Mouse (Mus musculus) hindbrain, embryonic 11.5 days (tissue): ENCODE results near the gene Gprasp1. TPM values are rescaled to one million over a fixed set of nuclear protein-coding genes. Genes with fewer than 3 reads are reported as not detected.

ENCODE experiments used
- microRNA counts: library from miRNA; unstranded; fragments of <30 nt; microRNA quantifications from one replicate; lab custom pipeline; 2015
- polyA plus RNA-seq: library from polyadenylated mRNA; unstranded; fragments of >200 nt; fragmentation: Nextera tagmentation; extraction: Ambion mirVana; gene quantifications from 2 replicates; pipeline ENCODE4 v1.2.1, GENCODE M21; 2014

The Gprasp1 gene
- polyA plus RNA-seq, 1 experiment from 2014 or later, result 69.0 TPM

MicroRNA genes within 50 kb of the gene (microRNA counts, 519-probe panel; counts per million panel counts)
- microRNA mmu-miR-1970 (lab: Ali Mortazavi, UCI), result not detected

Other genes with a start within 250 kb of the Gprasp1 start
- not detected in 2 replicates for gene AV320801, start 248.1 kb upstream of the Gprasp1 start, polyA plus RNA-seq
- gene Nxf7, start 144.0 kb upstream of the Gprasp1 start, polyA plus RNA-seq, result not detected in 2 replicates
- 0.12 TPM in 1 of 2 replicates, not detected in the other for gene Prame, start 115.0 kb upstream of the Gprasp1 start, polyA plus RNA-seq
- not detected in 2 replicates for gene Tcp11x2, start 48.9 kb upstream of the Gprasp1 start, polyA plus RNA-seq
- gene Tmsb15a, start 17.5 kb upstream of the Gprasp1 start, polyA plus RNA-seq, result not detected in 2 replicates
- gene Armcx5, start within 50 bp of the Gprasp1 start, polyA plus RNA-seq, result 9.1 and 9.8 TPM in 2 replicates
- gene Bhlhb9, start 54.9 kb downstream of the Gprasp1 start, polyA plus RNA-seq, result 72.1 and 73.3 TPM in 2 replicates
- gene Gprasp2, start 96.3 kb downstream of the Gprasp1 start, polyA plus RNA-seq, result 32.9 and 42.6 TPM in 2 replicates